Mouse (Mus musculus): ENCODE results near the gene Large1. TPM values are rescaled to one million over a fixed set of nuclear protein-coding genes. Genes with fewer than 3 reads are reported as not detected.

Gene Large1
- polyA plus RNA-seq, 1 experiment: 10.8 TPM

DNA sequence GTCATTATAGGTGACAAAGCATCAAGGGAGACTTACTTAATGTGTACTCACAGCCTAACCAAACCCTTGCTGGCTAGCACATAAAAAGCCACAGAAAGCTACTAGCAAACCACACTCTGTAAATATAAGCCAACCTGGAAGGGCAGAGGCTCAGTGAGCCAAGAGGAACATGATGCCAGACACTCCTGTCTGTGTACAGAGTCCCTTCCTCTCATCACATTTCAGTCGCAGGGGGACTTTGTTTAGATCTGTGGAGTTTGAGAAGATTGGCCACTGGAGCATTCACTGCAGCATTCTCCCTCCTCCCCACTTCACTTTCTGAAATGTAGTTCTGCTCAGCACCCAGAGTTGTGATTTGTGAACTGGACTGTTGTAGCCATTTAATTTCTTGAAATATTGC is 291.9 kb downstream of the Large1 start:
- 26% methylated on average over 1 of the region's 1 CpGs for WGBS
- Histone ChIP-seq H3K4me1 (ENCODE audit: control insufficient read depth, insufficient read depth, low read length) (no peaks in the 10 kb centered on the region; the same call in 1 of the 2 replicates), H3K4me3 (replicated peaks; ENCODE audit: extremely low read depth, low read depth, low read length) (no peak overlapping the region)
- TF ChIP-seq CTCF (IDR thresholded peaks at IDR 0.05; ENCODE audit: insufficient read depth, low read length) (no peak), POLR2A (IDR thresholded peaks at IDR 0.05; ENCODE audit: borderline replicate concordance, extremely low read depth, low read depth, low read length) (no peak)
- DNase-seq: no peak

- Histone ChIP-seq H3K4me1 (ENCODE audit: control insufficient read depth, insufficient read depth, low read length) (no peaks in the 10 kb centered on the region), H3K4me3 (replicated peaks; ENCODE audit: extremely low read depth, low read depth, low read length) (no peak overlapping the region)
- no peak for DNase-seq
- WGBS: 59% methylated on average over 1 of the region's 1 CpGs
- TF ChIP-seq CTCF (IDR thresholded peaks at IDR 0.05; ENCODE audit: insufficient read depth, low read length) (no peak), POLR2A (IDR thresholded peaks at IDR 0.05; ENCODE audit: borderline replicate concordance, extremely low read depth, low read depth, low read length) (no peak)
These were observed 298.6 kb downstream of the Large1 start for GRCm38 (mm10) chr8:73054726-73055125.

- TF ChIP-seq CTCF (IDR thresholded peaks at IDR 0.05; ENCODE audit: insufficient read depth, low read length) (no peak), POLR2A (IDR thresholded peaks at IDR 0.05; ENCODE audit: borderline replicate concordance, extremely low read depth, low read depth, low read length) (no peak)
- H3K4me3 ChIP-seq (replicated peaks; ENCODE audit: extremely low read depth, low read depth, low read length): no peak overlapping the region
- no peaks in the 10 kb centered on the region for H3K4me1 ChIP-seq (ENCODE audit: control insufficient read depth, insufficient read depth, low read length)
- DNase-seq: no peak
- WGBS: 94% methylated on average over 3 of the region's 3 CpGs
These were observed 299.5 kb downstream of the Large1 start for GRCm38 (mm10) chr8:73053878-73054277.

DNA sequence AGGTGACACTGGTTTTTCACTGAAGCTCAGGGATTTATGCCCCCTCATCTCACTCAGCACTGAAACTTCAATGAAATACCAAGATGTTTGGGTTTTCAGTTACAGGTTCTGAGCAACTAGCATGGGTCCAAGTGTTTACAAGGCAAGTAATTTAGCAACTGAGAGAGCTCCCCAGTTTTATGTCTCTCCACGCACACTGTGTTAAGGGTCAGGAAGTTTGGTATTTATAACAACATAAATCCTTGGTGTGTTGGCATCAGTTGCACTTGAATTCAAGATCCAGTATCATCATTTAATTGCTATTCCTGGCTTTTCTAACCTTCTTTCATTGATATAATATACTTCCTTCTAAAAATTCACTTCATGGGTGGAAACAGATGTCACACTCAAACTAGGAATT is 300.9 kb downstream of the Large1 start:
- no peak for DNase-seq
- no peak for TF ChIP-seq CTCF (IDR thresholded peaks at IDR 0.05; ENCODE audit: insufficient read depth, low read length)
- no peak for TF ChIP-seq POLR2A (IDR thresholded peaks at IDR 0.05; ENCODE audit: borderline replicate concordance, extremely low read depth, low read depth, low read length)
- 44% methylated on average over 1 of the region's 1 CpGs for WGBS
- Histone ChIP-seq H3K4me1 (ENCODE audit: control insufficient read depth, insufficient read depth, low read length) (no peaks in the 10 kb centered on the region), H3K4me3 (replicated peaks; ENCODE audit: extremely low read depth, low read depth, low read length) (no peak overlapping the region)

GRCm38 (mm10) chr8:73048136-73048535 is 305.2 kb downstream of the Large1 start:
- 94% methylated on average over 3 of the region's 3 CpGs for WGBS
- no peak overlapping the region for H3K4me3 ChIP-seq (replicated peaks; ENCODE audit: extremely low read depth, low read depth, low read length)

DNA sequence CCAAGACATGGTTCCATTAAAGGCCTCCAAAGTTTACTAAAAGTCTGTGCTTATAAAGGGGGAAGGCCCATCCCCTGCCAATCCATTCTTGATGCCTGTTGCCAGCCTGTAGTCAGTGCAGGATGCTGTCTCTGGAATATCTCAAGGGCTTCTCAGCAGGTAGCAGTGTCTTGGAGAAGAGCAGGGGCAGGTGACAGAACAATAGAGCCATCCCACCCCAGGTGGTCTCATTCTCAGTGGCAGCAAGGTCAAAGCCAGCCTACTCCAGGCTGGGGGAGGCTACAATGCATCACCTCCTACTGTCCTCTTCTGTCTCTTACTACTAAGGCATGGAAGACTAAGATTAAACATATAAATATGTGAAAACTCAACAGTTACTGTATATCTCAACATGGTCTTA is 323.6 kb downstream of the Large1 start:
- H3K4me3 ChIP-seq (replicated peaks; ENCODE audit: extremely low read depth, low read depth, low read length): no peak overlapping the region
- no peak for DNase-seq
- TF ChIP-seq CTCF (IDR thresholded peaks at IDR 0.05; ENCODE audit: insufficient read depth, low read length) (no peak), POLR2A (IDR thresholded peaks at IDR 0.05; ENCODE audit: borderline replicate concordance, extremely low read depth, low read depth, low read length) (no peak)
- H3K4me1 ChIP-seq (ENCODE audit: control insufficient read depth, insufficient read depth, low read length): no peaks in the 10 kb centered on the region

More at GRCm38 (mm10) chr8:73048136-73048535, 305.2 kb downstream of the Large1 start:
- TF ChIP-seq POLR2A (IDR thresholded peaks at IDR 0.05; ENCODE audit: borderline replicate concordance, extremely low read depth, low read depth, low read length) (no peak), CTCF (IDR thresholded peaks at IDR 0.05; ENCODE audit: insufficient read depth, low read length) (no peak)
- no peak for DNase-seq
- no peaks in the 10 kb centered on the region for H3K4me1 ChIP-seq (ENCODE audit: control insufficient read depth, insufficient read depth, low read length)

GRCm38 (mm10) chr8:73018241-73018640 is 335.1 kb downstream of the Large1 start:
- H3K4me3 ChIP-seq (replicated peaks; ENCODE audit: extremely low read depth, low read depth, low read length): no peak overlapping the region
- H3K4me1 ChIP-seq (ENCODE audit: control insufficient read depth, insufficient read depth, low read length): no peaks in the 10 kb centered on the region
- no peak for TF ChIP-seq CTCF (IDR thresholded peaks at IDR 0.05; ENCODE audit: insufficient read depth, low read length)
- TF ChIP-seq POLR2A (IDR thresholded peaks at IDR 0.05; ENCODE audit: borderline replicate concordance, extremely low read depth, low read depth, low read length): no peak
- WGBS: 92% methylated on average over 1 of the region's 1 CpGs
- DNase-seq: no peak

GRCm38 (mm10) chr8:73017601-73018000 is 335.7 kb downstream of the Large1 start:
- Histone ChIP-seq H3K4me1 (ENCODE audit: control insufficient read depth, insufficient read depth, low read length) (no peaks in the 10 kb centered on the region), H3K4me3 (replicated peaks; ENCODE audit: extremely low read depth, low read depth, low read length) (no peak overlapping the region)
- TF ChIP-seq POLR2A (IDR thresholded peaks at IDR 0.05; ENCODE audit: borderline replicate concordance, extremely low read depth, low read depth, low read length) (no peak), CTCF (IDR thresholded peaks at IDR 0.05; ENCODE audit: insufficient read depth, low read length) (no peak)
- DNase-seq: no peak
- WGBS: 87% methylated on average over 1 of the region's 1 CpGs

DNA sequence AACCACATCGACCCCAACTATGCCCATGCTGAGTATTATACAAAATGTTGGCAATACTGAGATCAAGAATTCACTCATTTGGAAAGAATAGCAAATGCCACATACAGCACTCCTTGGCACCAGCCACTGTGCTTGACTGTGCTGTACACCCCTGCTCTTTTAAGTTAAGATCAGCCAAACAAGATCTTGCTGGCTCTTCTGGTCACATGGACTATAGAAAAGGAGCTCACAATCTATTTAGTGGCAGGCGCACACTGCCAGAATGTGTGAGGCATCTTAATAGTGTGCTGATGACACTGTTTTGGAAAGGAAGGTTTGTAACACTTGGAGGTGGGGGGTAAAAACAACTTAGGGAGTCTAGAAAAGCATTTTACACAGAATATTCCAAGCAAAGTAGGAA is 337.0 kb downstream of the Large1 start:
- no peaks in the 10 kb centered on the region for H3K4me1 ChIP-seq (ENCODE audit: control insufficient read depth, insufficient read depth, low read length)
- TF ChIP-seq CTCF (IDR thresholded peaks at IDR 0.05; ENCODE audit: insufficient read depth, low read length) (no peak), POLR2A (IDR thresholded peaks at IDR 0.05; ENCODE audit: borderline replicate concordance, extremely low read depth, low read depth, low read length) (no peak)

GRCm38 (mm10) chr8:73007489-73007888 is 345.9 kb downstream of the Large1 start:
- WGBS: 47% methylated on average over 2 of the region's 2 CpGs

More for the DNA sequence above, 337.0 kb downstream of the Large1 start:
- DNase-seq: no peak
- WGBS: 93% methylated on average over 2 of the region's 2 CpGs
- H3K4me3 ChIP-seq (replicated peaks; ENCODE audit: extremely low read depth, low read depth, low read length): no peak overlapping the region

More at GRCm38 (mm10) chr8:73007489-73007888, 345.9 kb downstream of the Large1 start:
- no peak for TF ChIP-seq POLR2A (IDR thresholded peaks at IDR 0.05; ENCODE audit: borderline replicate concordance, extremely low read depth, low read depth, low read length)
- TF ChIP-seq CTCF (IDR thresholded peaks at IDR 0.05; ENCODE audit: insufficient read depth, low read length): no peak
- DNase-seq: no peak
- Histone ChIP-seq H3K4me1 (ENCODE audit: control insufficient read depth, insufficient read depth, low read length) (no peaks in the 10 kb centered on the region; the same call in 1 of the 2 replicates), H3K4me3 (replicated peaks; ENCODE audit: extremely low read depth, low read depth, low read length) (no peak overlapping the region)
